Mouse (Mus musculus) limb, embryonic 14.5 days (tissue): ENCODE results near the gene Noto. TPM values are rescaled to one million over a fixed set of nuclear protein-coding genes. Genes with fewer than 3 reads are reported as not detected.
A peak's percentile ranks its signal among the peaks of the same experiment; 100 is the strongest.

Source experiments
- ATAC-seq: fragments of 200-750 bp; cut with Nextera tagmentation; 2 replicates; pipeline ENCODE4 v1.8.0; 2017; ENCODE audit warnings: low read depth, moderate number of reproducible peaks, moderate TSS enrichment; ENCODE audit not compliant: low FRiP score
- DNase-seq: peaks from one replicate; pipeline ENCODE4 v3.0.0-alpha.2; 2015; ENCODE audit warnings: low spot score
- H3K27ac ChIP-seq: fragments of 300-500 bp; sonication (generic); replicated peaks from 2 replicates; pipeline ENCODE4 v1.5.1; 2014; ENCODE audit warnings: low read depth, mild to moderate bottlenecking, low read length, moderate library complexity, mixed read lengths
- H3K27me3 ChIP-seq: fragments of 300-500 bp; sonication (generic); 2 replicates; pipeline ENCODE4 v1.6.1; 2014; ENCODE audit warnings: low read length, mixed read lengths; ENCODE audit not compliant: control insufficient read depth, insufficient read depth
- H3K36me3 ChIP-seq: fragments of 300-500 bp; sonication (generic); 2 replicates; pipeline ENCODE4 v1.6.1; 2014; ENCODE audit warnings: mild to moderate bottlenecking, low read length, moderate library complexity, mixed read lengths; ENCODE audit not compliant: control insufficient read depth, insufficient read depth
- H3K4me1 ChIP-seq: fragments of 300-500 bp; sonication (generic); 2 replicates; pipeline ENCODE4 v1.6.1; 2014; ENCODE audit warnings: antibody characterized with exemption, low read length, mixed read lengths; ENCODE audit not compliant: control insufficient read depth, insufficient read depth
- H3K4me2 ChIP-seq: fragments of 300-500 bp; sonication (generic); replicated peaks from 2 replicates; pipeline ENCODE4 v1.6.1; 2014; ENCODE audit warnings: low read depth, mild to moderate bottlenecking, low read length, moderate library complexity; ENCODE audit not compliant: severe bottlenecking
- H3K4me3 ChIP-seq: fragments of 300-500 bp; sonication (generic); replicated peaks from 2 replicates; pipeline ENCODE4 v1.5.1; 2014; ENCODE audit warnings: low read length
- H3K9ac ChIP-seq: fragments of 300-500 bp; sonication (generic); 2 replicates; pipeline ENCODE4 v1.6.1; 2014; ENCODE audit warnings: mild to moderate bottlenecking, low read depth, low read length, moderate library complexity; ENCODE audit not compliant: severe bottlenecking
- H3K9me3 ChIP-seq: fragments of 300-500 bp; sonication (generic); 2 replicates; pipeline ENCODE4 v1.6.1; 2016; ENCODE audit warnings: low read length; ENCODE audit not compliant: control insufficient read depth
- POLR2A ChIP-seq: fragments of 200-500 bp; IDR thresholded peaks from 2 replicates; pipeline ENCODE4 v1.8.0; 2012; ENCODE audit warnings: inconsistent platforms, mild to moderate bottlenecking, moderate library complexity, borderline replicate concordance; ENCODE audit not compliant: insufficient read depth, insufficient read length; ENCODE audit errors: extremely low read depth
- WGBS: fragments of 180-500 bp; shearing (Covaris S2); extraction: QIAGEN DNeasy Blood & Tissue Kit; methylation state at CpG from one replicate; pipeline ENCODE4 v1.1.7; 2014; 5-methylcytosine and 5-hydroxymethylcytosine counted together
- polyA plus RNA-seq, 2 experiments: library from polyadenylated mRNA; depleted of rRNA in 1 of 2; stranded (reverse) in 1 of 2; unstranded in 1 of 2; fragments of >200 nt; fragmentation: Nextera tagmentation in 1 of 2; extraction: Ambion mirVana in 1 of 2; gene quantifications; 2 replicates each; pipeline versions ENCODE4 v1.2.1 to v1.2.3; 2012 to 2014

Noto gene
- polyA plus RNA-seq (2012; rRNA removed) = not detected in 2 replicates
- not detected in 2 replicates for polyA plus RNA-seq (2014; fragmentation: Nextera tagmentation; extraction: Ambion mirVana)

GRCm38 (mm10) chr6:85423836-85424379 lies at the start of gene Noto:
Gene Noto (plus strand): TSS chr6:85423886.
- TF ChIP-seq POLR2A = no peak
- H3K4me1 ChIP-seq = no peaks in the 10 kb centered on the region
- H3K4me2 ChIP-seq = no peak within 1 kb of the TSS
- H3K27ac ChIP-seq = no peak within 1 kb of the TSS
- peak within 1 kb of the TSS; percentile 31 for H3K9ac ChIP-seq
- no peaks in the 10 kb centered on the region for H3K36me3 ChIP-seq
- ATAC-seq (no peak), DNase-seq (no peak)
- peaks cover 9% of the 10 kb centered on the region for H3K27me3 ChIP-seq
- H3K9me3 ChIP-seq = no peaks in the 10 kb centered on the region
- no peak within 1 kb of the TSS for H3K4me3 ChIP-seq
- 9% methylated on average over 27 of the region's 28 CpGs for WGBS

- Histone ChIP-seq H3K4me2 (peak within 1 kb of the TSS; percentile 65), H3K27ac (peak within 1 kb of the TSS; percentile 15), H3K36me3 (peaks cover 3% of the 10 kb centered on the region; the same call in 1 of the 2 replicates), H3K9ac (peak within 1 kb of the TSS; percentile 86), H3K9me3 (no peaks in the 10 kb centered on the region), H3K4me3 (peak within 1 kb of the TSS; percentile 83), H3K4me1 (peaks cover 29% of the 10 kb centered on the region), H3K27me3 (no peaks in the 10 kb centered on the region)
- 2% methylated on average over 46 of the region's 80 CpGs for WGBS
- no peak for DNase-seq
- no peak; the same call in 1 of the 2 replicates for ATAC-seq
- TF ChIP-seq POLR2A = no peak
Measured at GRCm38 (mm10) chr6:85373951-85374733, 49.5 kb upstream of the Noto start, which contains the start of gene Rab11fip5. Gene Rab11fip5 (minus strand): TSS chr6:85374634.

- Histone ChIP-seq H3K9ac (peak overlapping the region; percentile 86; the same call in 1 of the 2 replicates), H3K9me3 (no peaks in the 10 kb centered on the region), H3K4me1 (peaks cover 23% of the 10 kb centered on the region), H3K27ac (0 out of 2 replicates have a peak overlapping the region, but pooled peaks have one; percentile 15), H3K36me3 (peaks cover 3% of the 10 kb centered on the region; the same call in 1 of the 2 replicates), H3K4me2 (peak overlapping the region; percentile 65), H3K4me3 (peak overlapping the region; percentile 83), H3K27me3 (no peaks in the 10 kb centered on the region)
- peak; percentile 98 for ATAC-seq
- TF ChIP-seq POLR2A = no peak
- WGBS = 0% methylated on average over 18 of the region's 19 CpGs
- peak; percentile 99 for DNase-seq
Measured at GRCm38 (mm10) chr6:85374734-85375114, 49.0 kb upstream of the Noto start.

GRCm38 (mm10) chr6:85377066-85377734 lies 46.5 kb upstream of the Noto start:
- Histone ChIP-seq H3K4me2 (no peak overlapping the region), H3K4me3 (no peak overlapping the region), H3K9me3 (no peaks in the 10 kb centered on the region), H3K27ac (no peak overlapping the region), H3K27me3 (no peaks in the 10 kb centered on the region), H3K4me1 (peaks cover 22% of the 10 kb centered on the region), H3K36me3 (no peaks in the 10 kb centered on the region), H3K9ac (no peak overlapping the region)
- DNase-seq (no peak), ATAC-seq (no peak)
- TF ChIP-seq POLR2A = no peak
- 71% methylated on average over 4 of the region's 4 CpGs for WGBS

- Histone ChIP-seq H3K27me3 (no peaks in the 10 kb centered on the region), H3K4me1 (peaks cover 16% of the 10 kb centered on the region), H3K4me2 (no peak overlapping the region), H3K9me3 (no peaks in the 10 kb centered on the region), H3K36me3 (no peaks in the 10 kb centered on the region), H3K4me3 (no peak overlapping the region), H3K27ac (no peak overlapping the region), H3K9ac (no peak overlapping the region)
- ATAC-seq = no peak
- no peak for DNase-seq
- TF ChIP-seq POLR2A = no peak
- 44% methylated on average over 5 of the region's 5 CpGs for WGBS
Measured at GRCm38 (mm10) chr6:85377876-85378275, 45.8 kb upstream of the Noto start.
